Mouse (Mus musculus): Measurements from ENCODE around the gene Plcb3. TPM values are rescaled to one million over a fixed set of nuclear protein-coding genes. Genes with fewer than 3 reads are reported as not detected.
A peak's percentile ranks its signal among the peaks of the same experiment; 100 is the strongest.

The Plcb3 gene
- polyA plus RNA-seq, 1 experiment from 2014 or later, result 14.8 TPM

GRCm38 (mm10) chr19:6949951-6950350 is 26.3 kb downstream of the Plcb3 start:
- H3K4me3 ChIP-seq (ENCODE audit: low read depth, low read length), result peak overlapping the region; percentile 66
- DNase-seq (ENCODE audit: low spot score) (no peak), ATAC-seq (ENCODE audit: low FRiP score) (no peak)
- H3K9me3 ChIP-seq (ENCODE audit: control insufficient read depth, low read length), result no peaks in the 10 kb centered on the region
- no peaks in the 10 kb centered on the region; the same call in 1 of the 2 replicates for H3K27me3 ChIP-seq (ENCODE audit: control insufficient read depth, insufficient read depth, low read length)
- H3K9ac ChIP-seq (ENCODE audit: low read depth, low read length), result peak overlapping the region; percentile 88
- 59% methylated on average over 5 of the region's 5 CpGs for WGBS
- H3K4me2 ChIP-seq (replicated peaks; ENCODE audit: low read depth, low read length), result peak overlapping the region; percentile 71
- H3K27ac ChIP-seq (ENCODE audit: low read depth, low read length), result 0 out of 2 replicates have a peak overlapping the region, but pooled peaks have one; percentile 98
- H3K4me1 ChIP-seq (replicated peaks; ENCODE audit: control insufficient read depth, insufficient read depth, low read length), result peaks cover 12% of the 10 kb centered on the region; the same call in 1 of the 2 replicates
- 0 out of 2 replicates have a peak, but pooled peaks cover 2% of the 10 kb centered on the region for H3K36me3 ChIP-seq (ENCODE audit: control insufficient read depth, insufficient read depth, low read length)

- Histone ChIP-seq H3K27me3 (ENCODE audit: control insufficient read depth, insufficient read depth, low read length) (no peaks in the 10 kb centered on the region; the same call in 1 of the 2 replicates), H3K9me3 (ENCODE audit: control insufficient read depth, low read length) (no peaks in the 10 kb centered on the region), H3K4me1 (replicated peaks; ENCODE audit: control insufficient read depth, insufficient read depth, low read length) (peaks cover 12% of the 10 kb centered on the region; the same call in 1 of the 2 replicates), H3K9ac (ENCODE audit: low read depth, low read length) (peak overlapping the region; percentile 4; the same call in 1 of the 2 replicates), H3K4me2 (replicated peaks; ENCODE audit: low read depth, low read length) (no peak overlapping the region), H3K27ac (ENCODE audit: low read depth, low read length) (no peak overlapping the region), H3K4me3 (ENCODE audit: low read depth, low read length) (0 out of 2 replicates have a peak overlapping the region, but pooled peaks have one; percentile 66), H3K36me3 (ENCODE audit: control insufficient read depth, insufficient read depth, low read length) (0 out of 2 replicates have a peak, but pooled peaks cover 2% of the 10 kb centered on the region)
- WGBS, result 93% methylated on average over 5 of the region's 5 CpGs
- DNase-seq (ENCODE audit: low spot score), result no peak
- ATAC-seq (ENCODE audit: low FRiP score), result no peak
Measured at GRCm38 (mm10) chr19:6949532-6949931, 26.7 kb downstream of the Plcb3 start.

GRCm38 (mm10) chr19:6948186-6948585 is 28.1 kb downstream of the Plcb3 start:
- Histone ChIP-seq H3K4me2 (replicated peaks; ENCODE audit: low read depth, low read length) (no peak overlapping the region), H3K36me3 (ENCODE audit: control insufficient read depth, insufficient read depth, low read length) (0 out of 2 replicates have a peak, but pooled peaks cover 2% of the 10 kb centered on the region), H3K4me3 (ENCODE audit: low read depth, low read length) (no peak overlapping the region; the same call in 1 of the 2 replicates), H3K27ac (ENCODE audit: low read depth, low read length) (no peak overlapping the region), H3K27me3 (ENCODE audit: control insufficient read depth, insufficient read depth, low read length) (no peaks in the 10 kb centered on the region; the same call in 1 of the 2 replicates), H3K9ac (ENCODE audit: low read depth, low read length) (no peak overlapping the region), H3K9me3 (ENCODE audit: control insufficient read depth, low read length) (no peaks in the 10 kb centered on the region), H3K4me1 (replicated peaks; ENCODE audit: control insufficient read depth, insufficient read depth, low read length) (peaks cover 12% of the 10 kb centered on the region; the same call in 1 of the 2 replicates)
- 78% methylated on average over 4 of the region's 4 CpGs for WGBS
- no peak for ATAC-seq (ENCODE audit: low FRiP score)
- no peak for DNase-seq (ENCODE audit: low spot score)

- no peak overlapping the region for H3K9ac ChIP-seq (ENCODE audit: low read depth, low read length)
Measured at GRCm38 (mm10) chr19:6947742-6948141, 28.5 kb downstream of the Plcb3 start.

GRCm38 (mm10) chr19:6943709-6944108 is 32.6 kb downstream of the Plcb3 start:
- DNase-seq (ENCODE audit: low spot score) (no peak), ATAC-seq (ENCODE audit: low FRiP score) (no peak)
- Histone ChIP-seq H3K9me3 (ENCODE audit: control insufficient read depth, low read length) (no peaks in the 10 kb centered on the region), H3K36me3 (ENCODE audit: control insufficient read depth, insufficient read depth, low read length) (no peaks in the 10 kb centered on the region), H3K4me1 (replicated peaks; ENCODE audit: control insufficient read depth, insufficient read depth, low read length) (peaks cover 7% of the 10 kb centered on the region), H3K9ac (ENCODE audit: low read depth, low read length) (no peak overlapping the region), H3K27me3 (ENCODE audit: control insufficient read depth, insufficient read depth, low read length) (no peaks in the 10 kb centered on the region), H3K4me2 (replicated peaks; ENCODE audit: low read depth, low read length) (no peak overlapping the region), H3K27ac (ENCODE audit: low read depth, low read length) (no peak overlapping the region), H3K4me3 (ENCODE audit: low read depth, low read length) (no peak overlapping the region)
- 95% methylated on average over 6 of the region's 6 CpGs for WGBS

More at GRCm38 (mm10) chr19:6947742-6948141, 28.5 kb downstream of the Plcb3 start:
- no peaks in the 10 kb centered on the region; the same call in 1 of the 2 replicates for H3K27me3 ChIP-seq (ENCODE audit: control insufficient read depth, insufficient read depth, low read length)
- 0 out of 2 replicates have a peak, but pooled peaks cover 1% of the 10 kb centered on the region for H3K36me3 ChIP-seq (ENCODE audit: control insufficient read depth, insufficient read depth, low read length)
- DNase-seq (ENCODE audit: low spot score), result no peak
- H3K9me3 ChIP-seq (ENCODE audit: control insufficient read depth, low read length), result no peaks in the 10 kb centered on the region
- no peak overlapping the region for H3K27ac ChIP-seq (ENCODE audit: low read depth, low read length)
- no peak overlapping the region for H3K4me2 ChIP-seq (replicated peaks; ENCODE audit: low read depth, low read length)
- WGBS, result 50% methylated on average over 4 of the region's 4 CpGs
- ATAC-seq (ENCODE audit: low FRiP score), result no peak
- no peak overlapping the region for H3K4me3 ChIP-seq (ENCODE audit: low read depth, low read length)
- H3K4me1 ChIP-seq (replicated peaks; ENCODE audit: control insufficient read depth, insufficient read depth, low read length), result peaks cover 11% of the 10 kb centered on the region; the same call in 1 of the 2 replicates

GRCm38 (mm10) chr19:6942764-6943163 is 33.5 kb downstream of the Plcb3 start:
- Histone ChIP-seq H3K4me1 (replicated peaks; ENCODE audit: control insufficient read depth, insufficient read depth, low read length) (peaks cover 7% of the 10 kb centered on the region), H3K27me3 (ENCODE audit: control insufficient read depth, insufficient read depth, low read length) (no peaks in the 10 kb centered on the region), H3K36me3 (ENCODE audit: control insufficient read depth, insufficient read depth, low read length) (no peaks in the 10 kb centered on the region), H3K4me2 (replicated peaks; ENCODE audit: low read depth, low read length) (peak overlapping the region; percentile 99), H3K9ac (ENCODE audit: low read depth, low read length) (peak overlapping the region; percentile 86), H3K9me3 (ENCODE audit: control insufficient read depth, low read length) (no peaks in the 10 kb centered on the region), H3K27ac (ENCODE audit: low read depth, low read length) (peak overlapping the region; percentile 93; the same call in 1 of the 2 replicates), H3K4me3 (ENCODE audit: low read depth, low read length) (peak overlapping the region; percentile 69)
- WGBS, result 26% methylated on average over 5 of the region's 5 CpGs
- ATAC-seq (ENCODE audit: low FRiP score) (no peak; the same call in none of the 2 replicates), DNase-seq (ENCODE audit: low spot score) (no peak)

- peak; percentile 83 for ATAC-seq (ENCODE audit: low FRiP score)
- under 1% methylated on average over 26 of the region's 27 CpGs for WGBS
- peak within 1 kb of the TSS; percentile 88 for H3K9ac ChIP-seq (ENCODE audit: low read depth, low read length)
Measured at GRCm38 (mm10) chr19:6942249-6942691, 34.0 kb downstream of the Plcb3 start, which contains the start of gene Gpr137. Gene Gpr137, minus strand, starts transcription at chr19:6942480.

GRCm38 (mm10) chr19:6941372-6942248 is 34.7 kb downstream of the Plcb3 start, which contains the start of gene Bad:
Gene Bad, plus strand, starts transcription at chr19:6941861.
- peak within 1 kb of the TSS; percentile 69 for H3K4me3 ChIP-seq (ENCODE audit: low read depth, low read length)
- H3K36me3 ChIP-seq (ENCODE audit: control insufficient read depth, insufficient read depth, low read length), result no peaks in the 10 kb centered on the region
- no peaks in the 10 kb centered on the region for H3K9me3 ChIP-seq (ENCODE audit: control insufficient read depth, low read length)
- WGBS, result under 1% methylated on average over 80 of the region's 83 CpGs
- ATAC-seq (ENCODE audit: low FRiP score), result peak; percentile 85
- DNase-seq (ENCODE audit: low spot score), result peak; percentile 98
- H3K4me1 ChIP-seq (replicated peaks; ENCODE audit: control insufficient read depth, insufficient read depth, low read length), result peaks cover 7% of the 10 kb centered on the region
- peak within 1 kb of the TSS; percentile 88 for H3K9ac ChIP-seq (ENCODE audit: low read depth, low read length)
- H3K27me3 ChIP-seq (ENCODE audit: control insufficient read depth, insufficient read depth, low read length), result no peaks in the 10 kb centered on the region
- H3K27ac ChIP-seq (ENCODE audit: low read depth, low read length), result peak within 1 kb of the TSS; percentile 93
- H3K4me2 ChIP-seq (replicated peaks; ENCODE audit: low read depth, low read length), result peak within 1 kb of the TSS; percentile 99

More at GRCm38 (mm10) chr19:6942249-6942691, 34.0 kb downstream of the Plcb3 start, which contains the start of gene Gpr137:
- H3K27ac ChIP-seq (ENCODE audit: low read depth, low read length), result peak within 1 kb of the TSS; percentile 93
- peaks cover 7% of the 10 kb centered on the region for H3K4me1 ChIP-seq (replicated peaks; ENCODE audit: control insufficient read depth, insufficient read depth, low read length)
- peak within 1 kb of the TSS; percentile 69 for H3K4me3 ChIP-seq (ENCODE audit: low read depth, low read length)
- H3K36me3 ChIP-seq (ENCODE audit: control insufficient read depth, insufficient read depth, low read length), result no peaks in the 10 kb centered on the region
- no peaks in the 10 kb centered on the region for H3K9me3 ChIP-seq (ENCODE audit: control insufficient read depth, low read length)
- peak within 1 kb of the TSS; percentile 99 for H3K4me2 ChIP-seq (replicated peaks; ENCODE audit: low read depth, low read length)
- H3K27me3 ChIP-seq (ENCODE audit: control insufficient read depth, insufficient read depth, low read length), result no peaks in the 10 kb centered on the region
- DNase-seq (ENCODE audit: low spot score), result peak; percentile 88
